Mouse (Mus musculus) myocyte (in vitro differentiated cells): ENCODE data around the gene Hivep2.

Experiments
- MAX ChIP-seq: IDR thresholded peaks from one replicate; pipeline ENCODE4 v1.6.1; 2011; ENCODE audit warnings: low read depth, mild to moderate bottlenecking, control low read depth
- MYOD1 ChIP-seq, 3 experiments: IDR thresholded peaks; one replicate each; pipeline ENCODE4 v1.6.1; 2011; ENCODE audit warnings: control low read depth in 2 of 3, low read depth in 2 of 3, mild to moderate bottlenecking in 2 of 3, moderate library complexity in 1 of 3; ENCODE audit not compliant: insufficient read length in 2 of 3, control insufficient read depth in 1 of 3
- POLR2A ChIP-seq: IDR thresholded peaks from one replicate; pipeline ENCODE4 v1.6.1; 2011; ENCODE audit warnings: low read depth, mild to moderate bottlenecking, control low read depth, moderate library complexity; ENCODE audit not compliant: insufficient read length
- POLR2AphosphoS2 ChIP-seq: IDR thresholded peaks from one replicate; pipeline ENCODE4 v1.6.1; 2011; ENCODE audit warnings: low read depth, control low read depth; ENCODE audit not compliant: insufficient read length
- REST ChIP-seq: IDR thresholded peaks from one replicate; pipeline ENCODE4 v1.6.1; 2011; ENCODE audit warnings: mild to moderate bottlenecking, control low read depth, moderate library complexity; ENCODE audit not compliant: insufficient read depth, insufficient read length

DNA sequence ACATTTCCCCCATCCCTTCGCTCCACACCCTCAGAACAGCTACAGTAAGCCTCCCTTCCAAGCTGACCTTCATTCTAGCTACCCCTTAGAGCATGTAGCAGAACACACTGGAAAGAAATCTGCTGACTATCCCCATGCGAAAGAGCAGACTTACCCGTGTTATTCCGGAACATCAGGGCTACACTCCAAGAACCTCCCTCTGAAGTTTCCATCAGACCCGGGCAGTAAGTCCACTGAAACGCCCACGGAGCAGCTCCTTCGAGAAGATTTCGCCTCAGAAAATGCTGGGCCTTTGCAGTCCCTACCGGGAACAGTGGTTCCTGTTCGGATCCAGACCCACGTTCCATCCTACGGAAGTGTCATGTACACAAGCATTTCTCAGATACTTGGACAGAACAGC lies 165.4 kb downstream of the Hivep2 start:
- TF ChIP-seq POLR2A, result no peak
- no peak for TF ChIP-seq MYOD1 (IDR thresholded peaks at IDR 0.05; ENCODE audit: control insufficient read depth in 1 of 3, insufficient read length in 2 of 3, low read depth in 2 of 3)
- TF ChIP-seq REST, result no peak
- no peak for TF ChIP-seq MAX
- TF ChIP-seq POLR2AphosphoS2, result no peak
